Mouse (Mus musculus) heart, postnatal 0 days (tissue): ENCODE results near the gene Zbtb16.

ENCODE experiments used
- CTCF ChIP-seq: IDR thresholded peaks from 2 replicates; pipeline ENCODE4 v1.5.1; 2016; ENCODE audit warnings: antibody characterized with exemption, control low read depth, low read depth
- EP300 ChIP-seq: IDR thresholded peaks from 2 replicates; pipeline ENCODE4 v1.6.1; 2016; ENCODE audit warnings: antibody characterized with exemption, low read depth

- TF ChIP-seq CTCF, result no peak
- TF ChIP-seq EP300, result no peak
Observed at GRCm38 (mm10) chr9:48701296-48701695, 134.7 kb downstream of the Zbtb16 start.
